Mouse (Mus musculus) heart, postnatal 36 days (tissue): ENCODE measurements around the gene Nfe2. TPM values are rescaled to one million over a fixed set of nuclear protein-coding genes. Genes with fewer than 3 reads are reported as not detected.
A peak's percentile ranks its signal among the peaks of the same experiment; 100 is the strongest.

Experiments
- DNase-seq, 2 experiments: peaks; one replicate each; pipeline ENCODE4 v3.0.0; 2021 to 2022
- intact Hi-C: fragments of 180-260 bp; cut with DNase I; formaldehyde crosslinking; loops from one replicate; pipeline ENCODE4 v1.15.1; 2025
- microRNA-seq, 2 experiments: library from miRNA; unstranded; fragments of <30 nt; microRNA quantifications; one replicate each; pipeline ENCODE4 v1.2.0; 2021; ENCODE audit warnings: borderline number of aligned reads in 2 of 2
- total RNA-seq, 2 experiments: library from RNA; stranded (reverse); gene quantifications; 2 replicates each; pipeline ENCODE4 v1.2.3; 2021

Nfe2 gene
- total RNA-seq, 2 experiments from 2014 or later: 0.67 to 0.73 TPM

DNA sequence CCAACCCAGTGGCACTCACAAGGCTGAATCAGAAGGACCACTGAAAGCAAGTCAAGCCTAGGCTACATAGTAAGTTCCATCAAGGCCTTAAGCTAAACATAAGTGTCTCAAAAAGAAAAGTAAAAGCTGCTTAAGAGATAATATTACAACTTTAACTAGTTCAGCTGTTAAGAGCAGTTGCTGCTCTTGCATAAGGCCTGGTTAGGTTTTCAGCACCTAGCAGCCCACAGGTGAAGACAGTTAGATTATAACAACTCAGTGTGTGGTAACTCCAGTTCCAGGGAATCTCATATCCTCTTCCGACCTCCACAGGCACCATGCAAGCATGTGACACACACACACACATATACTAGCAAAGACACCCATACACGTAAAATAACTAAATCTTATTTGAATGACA lies 30.6 kb downstream of the Nfe2 start:
- intact Hi-C loops: no loop called here

DNA sequence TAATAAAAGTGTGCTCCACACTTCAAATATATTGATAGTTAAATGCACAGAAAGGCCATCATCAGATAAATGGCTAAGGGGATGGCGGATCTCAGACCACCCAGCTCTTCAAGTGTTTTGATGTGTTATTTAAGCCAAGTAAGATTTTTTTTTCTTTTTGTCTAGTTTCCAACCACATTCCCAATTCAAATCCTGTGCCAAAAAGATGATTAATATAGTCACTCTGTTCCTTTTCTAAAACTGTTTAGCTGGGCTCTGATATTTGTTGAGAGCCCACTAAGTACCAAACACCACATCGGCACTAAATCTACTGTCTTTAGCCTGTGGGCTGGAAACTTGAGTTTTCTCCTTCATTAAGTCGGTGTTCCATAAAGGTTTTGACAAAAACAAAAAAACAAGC lies 31.2 kb downstream of the Nfe2 start:
- no peak for DNase-seq
- intact Hi-C loops: no loop called here

More for the DNA sequence above, 30.6 kb downstream of the Nfe2 start:
- DNase-seq: no peak

- no peak for DNase-seq
- intact Hi-C loops: no loop called here
Measured at GRCm38 (mm10) chr15:103224161-103224560, 34.0 kb downstream of the Nfe2 start.

DNA sequence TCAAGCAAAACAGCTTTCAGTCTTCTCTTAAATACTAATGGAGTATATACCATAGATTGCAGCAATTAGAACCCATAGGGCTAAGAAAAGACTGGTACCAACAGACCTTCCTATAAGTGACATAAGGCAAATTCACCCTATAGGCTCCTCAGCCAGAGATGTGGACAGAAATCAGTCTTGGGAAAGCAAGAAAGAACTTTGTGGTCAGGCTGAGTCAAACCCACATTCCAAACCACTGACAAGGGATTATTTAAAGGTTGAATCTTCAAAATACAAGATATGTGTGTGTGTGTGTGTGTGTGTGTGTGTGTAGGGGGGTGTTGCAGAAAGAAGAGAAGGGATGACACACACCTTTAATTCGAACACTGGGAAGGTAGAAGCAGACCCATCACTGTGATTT lies 36.8 kb downstream of the Nfe2 start:
- intact Hi-C loops: no loop called here

GRCm38 (mm10) chr15:103220785-103221184 lies 37.4 kb downstream of the Nfe2 start:
- intact Hi-C loops: no loop called here
- no peak for DNase-seq

More for the DNA sequence above, 36.8 kb downstream of the Nfe2 start:
- no peak for DNase-seq

DNA sequence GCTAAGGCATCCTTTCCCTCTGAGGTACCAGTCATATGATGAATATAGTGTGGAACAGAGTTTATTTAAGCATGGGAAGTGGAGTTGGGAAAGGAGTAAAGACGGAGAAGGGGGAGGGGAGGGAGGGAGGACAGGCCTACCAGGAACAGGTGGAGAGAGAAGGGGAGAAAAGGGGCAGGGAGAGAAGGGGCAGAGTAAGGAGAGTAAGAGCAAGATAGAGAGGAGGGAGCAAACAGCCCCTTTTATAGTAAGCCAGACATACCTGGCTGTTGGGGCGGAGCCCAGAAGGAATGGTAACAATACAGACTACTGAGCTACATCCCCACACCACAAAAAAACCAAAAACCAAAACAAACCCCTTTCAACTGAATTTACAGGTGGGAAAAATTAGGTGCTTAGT lies 42.2 kb downstream of the Nfe2 start:
- intact Hi-C loops: no loop called here
- DNase-seq: no peak

- DNase-seq: peak; percentile 80 to 84
- intact Hi-C loops: loop anchor here (2.0 kb wide), 1 partner anchor 24 kb away; the partner anchor contains the start of gene Cbx5
Measured at GRCm38 (mm10) chr15:103214971-103215907, 43.0 kb downstream of the Nfe2 start.

DNA sequence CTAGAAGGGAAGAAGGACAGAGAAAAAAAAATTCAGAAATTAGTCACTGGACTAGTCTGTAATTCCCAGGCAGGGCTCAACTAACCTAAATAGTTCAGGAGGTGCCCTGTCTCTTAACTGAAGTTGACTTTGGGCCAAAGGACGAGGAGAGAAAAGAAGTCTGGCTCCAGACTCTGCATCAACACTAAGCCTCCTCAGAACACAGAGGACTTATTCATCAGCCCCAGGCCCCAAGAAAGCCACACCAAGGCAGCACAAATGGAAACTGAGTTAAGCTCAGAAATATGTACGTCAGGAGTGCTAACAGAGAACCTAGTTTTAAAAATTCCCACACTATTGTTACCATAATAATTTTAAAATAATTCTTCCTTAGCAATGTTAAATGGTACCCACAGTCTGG lies 44.1 kb downstream of the Nfe2 start:
- no peak for DNase-seq
- intact Hi-C loops: loop anchor here (2.0 kb wide), 1 partner anchor 25 kb away; the partner anchor contains the start of gene Cbx5

GRCm38 (mm10) chr15:103205156-103205555 lies 53.0 kb downstream of the Nfe2 start:
- DNase-seq: no peak
- intact Hi-C loops: loop anchor here (5.0 kb wide), 1 partner anchor 102 kb away; no protein-coding TSS in a partner anchor

GRCm38 (mm10) chr15:103202088-103202793 lies 56.0 kb downstream of the Nfe2 start:
- peak; percentile 47 to 57 for DNase-seq
- intact Hi-C loops: no loop called here

Small RNAs within 50 kb of the gene (microRNA-seq; reads per million reads assigned to microRNA genes)
- 76.0 to 92.5 reads per million in 2 experiments for gene Mir148b

Other genes with a start within 250 kb of the Nfe2 start
- gene Hoxc4, start 239.5 kb downstream of the Nfe2 start, total RNA-seq: not detected
- gene Smug1, start 91.3 kb downstream of the Nfe2 start, total RNA-seq: 10 to 100 TPM; 13.2 to 15.7 TPM
- gene Cbx5, start 18.6 kb downstream of the Nfe2 start, total RNA-seq: 10 to 100 TPM; 54.2 to 58.7 TPM
- 100 to 1,000 TPM; 140 to 154 TPM for gene Hnrnpa1, start 18.0 kb downstream of the Nfe2 start, total RNA-seq
- 10 to 100 TPM; 56.6 to 56.9 TPM for gene Copz1, start 14.3 kb upstream of the Nfe2 start, total RNA-seq
- gene Gpr84, start 52.2 kb upstream of the Nfe2 start, total RNA-seq: not detected
- gene Zfp385a, start 81.7 kb upstream of the Nfe2 start, total RNA-seq: 10 to 100 TPM; 12.9 to 13.0 TPM
- 10 to 100 TPM; 46.1 to 47.1 TPM for gene Itga5, start 108.4 kb upstream of the Nfe2 start, total RNA-seq
- gene Gtsf1, start 172.1 kb upstream of the Nfe2 start, total RNA-seq: not detected
- gene Gtsf2, start 190.1 kb upstream of the Nfe2 start, total RNA-seq: not detected
- gene Nckap1l, start 195.4 kb upstream of the Nfe2 start, total RNA-seq: 1 to 10 TPM; 3.6 to 5.7 TPM
- gene Pde1b, start 244.6 kb upstream of the Nfe2 start, total RNA-seq: 1 to 10 TPM; 1.2 to 1.5 TPM